Mouse (Mus musculus) C2C12 (cell line): ENCODE measurements around the gene Ildr1.

Experiments
- CTCF ChIP-seq: IDR thresholded peaks from one replicate; pipeline ENCODE4 v1.5.1; 2011; ENCODE audit not compliant: control insufficient read depth, insufficient read depth, insufficient read length
- FOSL1 ChIP-seq: IDR thresholded peaks from one replicate; pipeline ENCODE4 v1.8.0; 2011; ENCODE audit warnings: mild to moderate bottlenecking, low read length; ENCODE audit not compliant: poor library complexity, insufficient read depth, severe bottlenecking
- MAX ChIP-seq: IDR thresholded peaks from one replicate; pipeline ENCODE4 v1.6.1; 2011; ENCODE audit warnings: mild to moderate bottlenecking, control low read depth
- MYOD1 ChIP-seq: IDR thresholded peaks from one replicate; pipeline ENCODE4 v1.6.1; 2011; ENCODE audit warnings: low read depth; ENCODE audit not compliant: control insufficient read depth, insufficient read length
- MYOG ChIP-seq: IDR thresholded peaks from one replicate; pipeline ENCODE4 v1.6.1; 2011; ENCODE audit not compliant: control insufficient read depth, insufficient read length; ENCODE audit errors: extremely low read depth
- USF1 ChIP-seq: IDR thresholded peaks from one replicate; pipeline ENCODE4 v1.6.1; 2011; ENCODE audit warnings: low read depth, mild to moderate bottlenecking, control low read depth, moderate library complexity

- TF ChIP-seq USF1 (no peak), MYOG (no peak), FOSL1 (no peak), CTCF (no peak), MYOD1 (no peak), MAX (no peak)
These were observed 42.5 kb upstream of the Ildr1 start for GRCm38 (mm10) chr16:36651174-36651766.
